Mouse (Mus musculus): ENCODE data around the gene Zfp978. TPM values are rescaled to one million over a fixed set of nuclear protein-coding genes. Genes with fewer than 3 reads are reported as not detected.
A peak's percentile ranks its signal among the peaks of the same experiment; 100 is the strongest.
"Not testable (repeated sequence)": the region's sequence is repeated elsewhere in the genome, so short reads cannot be mapped to it uniquely, and the experiment has no call there.

The Zfp978 gene
- polyA plus RNA-seq, 1 experiment from 2014 or later: 0.37 TPM

DNA sequence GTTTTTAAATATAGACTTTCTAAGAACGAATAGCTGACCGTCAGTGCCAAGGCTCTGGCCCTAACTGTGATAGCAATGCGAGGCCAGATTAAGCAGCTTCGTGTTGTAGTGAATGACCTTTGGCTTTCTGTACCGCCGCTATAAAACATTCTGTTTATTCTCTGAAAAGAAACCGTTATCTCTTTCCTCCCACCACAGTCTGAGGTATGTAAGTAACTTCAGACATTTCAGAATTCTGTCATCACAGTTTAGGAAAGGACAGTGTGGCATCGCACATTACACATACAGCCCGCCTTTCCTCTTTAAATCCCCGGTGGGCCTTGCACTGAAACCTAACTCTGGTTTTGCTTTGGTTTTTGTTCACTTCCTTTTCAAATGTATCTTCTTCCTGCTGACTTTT is 56.8 kb downstream of the Zfp978 start:
- WGBS: 59% methylated on average over 10 of the region's 10 CpGs
- H3K9me3 ChIP-seq (ENCODE audit: control insufficient read depth, low read length): peaks cover 37% of the 10 kb centered on the region
- H3K27ac ChIP-seq (ENCODE audit: low read depth, low read length): no peak overlapping the region
- ATAC-seq (replicated peaks; ENCODE audit: low FRiP score): no peak
- no peak for DNase-seq (ENCODE audit: low spot score)
- no peak overlapping the region for H3K4me2 ChIP-seq
- H3K27me3 ChIP-seq (replicated peaks; ENCODE audit: control insufficient read depth, insufficient read depth, low read length): no peaks in the 10 kb centered on the region
- no peaks in the 10 kb centered on the region for H3K36me3 ChIP-seq (ENCODE audit: control insufficient read depth, insufficient read depth, low read length)
- H3K4me3 ChIP-seq (ENCODE audit: low read depth, low read length): no peak overlapping the region
- no peaks in the 10 kb centered on the region for H3K4me1 ChIP-seq (replicated peaks; ENCODE audit: control insufficient read depth, insufficient read depth, low read length)
- H3K9ac ChIP-seq (ENCODE audit: low read depth, low read length): no peak overlapping the region

DNA sequence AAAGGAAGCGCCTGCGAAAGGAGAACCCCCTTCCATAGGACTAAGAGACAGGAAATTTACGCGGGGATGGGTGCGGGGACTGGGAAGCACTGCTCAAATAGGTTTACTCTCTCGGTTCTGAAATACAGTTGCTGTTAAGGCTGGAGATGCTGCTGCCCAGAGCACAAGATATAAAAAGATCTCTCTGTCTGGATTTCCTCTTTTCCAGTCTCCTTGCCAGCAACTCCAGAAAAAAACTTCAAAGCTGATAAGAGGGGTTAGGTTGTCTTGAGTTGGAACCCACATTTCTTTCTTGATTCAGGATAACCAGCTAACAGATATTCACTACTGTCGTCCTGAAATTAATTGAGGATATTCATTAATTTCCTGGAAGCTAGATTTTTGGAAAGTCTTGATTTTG is 57.2 kb downstream of the Zfp978 start:
- H3K4me3 ChIP-seq (ENCODE audit: low read depth, low read length); ATAC-seq (replicated peaks; ENCODE audit: low FRiP score); DNase-seq (ENCODE audit: low spot score); H3K4me2 ChIP-seq; H3K36me3 ChIP-seq (ENCODE audit: control insufficient read depth, insufficient read depth, low read length); H3K4me1 ChIP-seq (replicated peaks; ENCODE audit: control insufficient read depth, insufficient read depth, low read length); H3K9ac ChIP-seq (ENCODE audit: low read depth, low read length); H3K27ac ChIP-seq (ENCODE audit: low read depth, low read length); H3K27me3 ChIP-seq (replicated peaks; ENCODE audit: control insufficient read depth, insufficient read depth, low read length): not testable (repeated sequence)
- WGBS: 54% methylated on average over 7 of the region's 7 CpGs
- H3K9me3 ChIP-seq (ENCODE audit: control insufficient read depth, low read length): peaks cover 41% of the 10 kb centered on the region

DNA sequence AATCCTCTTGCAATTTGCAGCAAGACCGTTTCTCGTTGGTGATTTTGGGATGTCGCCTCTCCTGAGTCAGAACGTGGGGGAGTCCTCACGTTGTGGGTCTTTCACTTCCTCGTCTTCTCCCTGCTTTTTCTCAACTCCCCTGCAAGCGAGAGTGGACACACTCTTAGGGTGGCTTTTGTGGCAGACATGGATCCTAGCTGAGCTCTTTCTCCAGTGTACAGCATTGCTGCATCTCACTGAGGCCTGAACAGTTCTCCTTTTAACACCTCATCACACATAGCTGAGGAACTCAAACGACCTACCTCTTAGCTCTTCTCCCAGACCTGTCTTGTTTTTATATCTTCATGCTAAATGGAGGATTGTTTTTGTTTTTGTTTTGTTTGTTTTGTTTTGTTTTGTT is 58.1 kb downstream of the Zfp978 start:
- not testable (repeated sequence) for H3K27me3 ChIP-seq (replicated peaks; ENCODE audit: control insufficient read depth, insufficient read depth, low read length); H3K9ac ChIP-seq (ENCODE audit: low read depth, low read length); ATAC-seq (replicated peaks; ENCODE audit: low FRiP score); DNase-seq (ENCODE audit: low spot score); H3K27ac ChIP-seq (ENCODE audit: low read depth, low read length); H3K4me1 ChIP-seq (replicated peaks; ENCODE audit: control insufficient read depth, insufficient read depth, low read length); H3K36me3 ChIP-seq (ENCODE audit: control insufficient read depth, insufficient read depth, low read length); H3K4me3 ChIP-seq (ENCODE audit: low read depth, low read length); H3K4me2 ChIP-seq
- peaks cover 45% of the 10 kb centered on the region for H3K9me3 ChIP-seq (ENCODE audit: control insufficient read depth, low read length)
- 80% methylated on average over 8 of the region's 8 CpGs for WGBS

DNA sequence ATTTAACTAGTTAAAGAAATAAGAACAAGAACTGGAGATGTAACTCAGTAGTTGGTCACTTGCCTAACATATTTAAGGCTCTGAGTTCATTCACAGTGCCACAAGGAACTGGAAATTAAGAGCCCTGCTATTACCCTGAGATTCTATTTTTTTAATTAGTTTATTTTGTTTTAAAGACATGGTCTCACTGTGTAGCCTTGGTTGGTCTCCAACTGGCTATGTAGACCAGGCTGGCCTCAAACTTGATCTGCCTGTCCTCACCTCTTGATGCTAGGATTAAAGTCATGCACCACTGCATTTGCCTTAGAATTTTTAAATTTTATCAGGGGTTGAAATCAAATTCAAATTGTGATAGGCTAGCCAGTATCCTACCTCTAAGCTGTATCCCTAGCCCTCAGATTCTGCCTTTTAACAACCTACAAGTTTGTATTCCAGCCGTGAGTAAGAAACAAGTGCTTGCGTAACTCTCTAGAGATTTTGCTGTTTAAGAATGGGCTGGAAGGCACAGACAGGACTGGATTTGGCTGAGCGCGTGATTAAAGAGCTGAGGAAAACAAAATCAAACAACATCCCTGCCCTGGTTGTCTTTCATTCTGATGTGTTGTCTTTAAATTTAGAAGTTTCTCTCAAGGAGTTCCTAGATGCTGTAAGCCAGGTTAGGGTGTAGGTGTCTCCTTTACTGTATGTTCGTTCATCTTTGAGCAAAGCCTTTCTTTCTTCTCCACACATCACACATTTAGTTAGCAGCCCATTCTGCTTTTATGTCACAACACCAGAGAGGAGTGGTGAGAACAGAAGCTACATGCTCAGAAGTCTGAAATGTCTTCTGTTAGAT is 58.9 kb downstream of the Zfp978 start:
- not testable (repeated sequence) for H3K4me1 ChIP-seq (replicated peaks; ENCODE audit: control insufficient read depth, insufficient read depth, low read length); DNase-seq (ENCODE audit: low spot score); H3K27ac ChIP-seq (ENCODE audit: low read depth, low read length); H3K4me2 ChIP-seq; H3K9ac ChIP-seq (ENCODE audit: low read depth, low read length); H3K36me3 ChIP-seq (ENCODE audit: control insufficient read depth, insufficient read depth, low read length); H3K4me3 ChIP-seq (ENCODE audit: low read depth, low read length); H3K27me3 ChIP-seq (replicated peaks; ENCODE audit: control insufficient read depth, insufficient read depth, low read length)
- peak; percentile 16; the same call in 1 of the 2 replicates for ATAC-seq (replicated peaks; ENCODE audit: low FRiP score)
- H3K9me3 ChIP-seq (ENCODE audit: control insufficient read depth, low read length): peaks cover 45% of the 10 kb centered on the region
- 78% methylated on average over 5 of the region's 5 CpGs for WGBS

DNA sequence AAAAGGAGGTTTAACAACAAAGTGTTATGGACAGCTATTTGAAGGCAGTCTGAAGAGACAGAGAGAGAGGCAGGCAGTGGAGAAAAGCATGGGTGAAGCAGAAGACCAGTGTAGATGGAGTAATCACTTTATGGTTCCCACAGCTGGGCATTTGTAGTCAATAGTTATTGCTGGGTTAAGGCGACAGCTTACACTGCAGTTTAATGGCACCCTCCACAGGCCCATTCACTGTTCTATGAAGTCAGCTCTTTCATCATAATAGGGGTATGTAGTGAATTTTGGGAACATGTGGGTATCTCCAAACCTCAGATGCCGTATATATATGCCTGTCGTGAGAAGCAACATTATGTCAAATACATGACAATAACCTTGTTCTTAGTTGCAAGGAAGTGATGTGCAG is 59.7 kb downstream of the Zfp978 start:
- Histone ChIP-seq H3K9ac (ENCODE audit: low read depth, low read length) (no peak overlapping the region), H3K4me3 (ENCODE audit: low read depth, low read length) (no peak overlapping the region), H3K27ac (ENCODE audit: low read depth, low read length) (no peak overlapping the region), H3K27me3 (replicated peaks; ENCODE audit: control insufficient read depth, insufficient read depth, low read length) (no peaks in the 10 kb centered on the region), H3K4me1 (replicated peaks; ENCODE audit: control insufficient read depth, insufficient read depth, low read length) (no peaks in the 10 kb centered on the region), H3K36me3 (ENCODE audit: control insufficient read depth, insufficient read depth, low read length) (no peaks in the 10 kb centered on the region), H3K4me2 (no peak overlapping the region), H3K9me3 (ENCODE audit: control insufficient read depth, low read length) (peaks cover 49% of the 10 kb centered on the region)
- ATAC-seq (replicated peaks; ENCODE audit: low FRiP score): no peak
- DNase-seq (ENCODE audit: low spot score): no peak
- 62% methylated on average over 3 of the region's 3 CpGs for WGBS

DNA sequence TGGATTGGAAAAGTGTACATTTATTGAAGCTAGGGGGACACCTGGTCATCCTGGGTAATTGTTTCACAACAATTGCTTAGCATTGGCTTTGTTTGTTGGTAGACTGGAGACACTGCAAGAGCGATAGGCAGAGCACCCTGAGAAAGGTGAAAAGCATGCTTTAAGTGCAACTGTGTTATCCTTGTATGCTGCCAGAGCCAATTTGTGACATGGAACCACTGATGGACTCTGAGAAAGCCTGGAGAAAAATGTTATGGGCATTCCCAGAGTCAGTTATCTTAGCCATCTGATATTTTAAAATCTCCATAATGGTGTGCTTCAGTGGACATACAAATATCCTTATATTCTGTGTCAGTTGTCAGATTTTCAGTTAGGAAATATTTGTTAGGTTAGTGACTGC is 60.2 kb downstream of the Zfp978 start:
- WGBS: 25% methylated on average over 1 of the region's 1 CpGs
- not testable (repeated sequence) for ATAC-seq (replicated peaks; ENCODE audit: low FRiP score); H3K36me3 ChIP-seq (ENCODE audit: control insufficient read depth, insufficient read depth, low read length); H3K9ac ChIP-seq (ENCODE audit: low read depth, low read length); H3K4me1 ChIP-seq (replicated peaks; ENCODE audit: control insufficient read depth, insufficient read depth, low read length); DNase-seq (ENCODE audit: low spot score); H3K4me2 ChIP-seq; H3K27me3 ChIP-seq (replicated peaks; ENCODE audit: control insufficient read depth, insufficient read depth, low read length); H3K4me3 ChIP-seq (ENCODE audit: low read depth, low read length); H3K27ac ChIP-seq (ENCODE audit: low read depth, low read length)
- peaks cover 47% of the 10 kb centered on the region for H3K9me3 ChIP-seq (ENCODE audit: control insufficient read depth, low read length)

DNA sequence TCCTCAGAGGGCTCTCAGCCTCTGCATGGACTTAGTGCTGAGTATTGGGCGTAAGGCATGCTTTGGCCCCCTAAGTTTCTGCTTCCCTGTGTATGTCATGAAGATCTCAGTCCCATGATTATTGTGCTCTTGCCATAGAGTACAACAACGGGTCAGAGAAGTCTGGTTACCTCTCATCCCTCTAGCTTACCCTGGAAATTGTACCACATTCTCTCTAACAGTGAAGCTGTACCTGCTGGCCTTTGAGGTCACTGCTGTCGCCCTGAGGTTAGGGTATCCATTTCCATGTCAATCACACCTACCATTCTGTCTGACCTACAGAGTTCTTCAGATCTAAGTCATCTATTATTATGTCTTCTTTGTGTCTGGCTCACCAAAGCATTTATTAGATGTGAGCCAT is 62.0 kb downstream of the Zfp978 start:
- Histone ChIP-seq H3K4me1 (replicated peaks; ENCODE audit: control insufficient read depth, insufficient read depth, low read length) (no peaks in the 10 kb centered on the region), H3K4me3 (ENCODE audit: low read depth, low read length) (no peak overlapping the region), H3K9me3 (ENCODE audit: control insufficient read depth, low read length) (peaks cover 33% of the 10 kb centered on the region), H3K4me2 (no peak overlapping the region), H3K36me3 (ENCODE audit: control insufficient read depth, insufficient read depth, low read length) (no peaks in the 10 kb centered on the region), H3K27me3 (replicated peaks; ENCODE audit: control insufficient read depth, insufficient read depth, low read length) (no peaks in the 10 kb centered on the region), H3K27ac (ENCODE audit: low read depth, low read length) (no peak overlapping the region), H3K9ac (ENCODE audit: low read depth, low read length) (no peak overlapping the region)
- 38% methylated on average over 3 of the region's 3 CpGs for WGBS
- DNase-seq (ENCODE audit: low spot score) (no peak), ATAC-seq (replicated peaks; ENCODE audit: low FRiP score) (peak; percentile 17)

DNA sequence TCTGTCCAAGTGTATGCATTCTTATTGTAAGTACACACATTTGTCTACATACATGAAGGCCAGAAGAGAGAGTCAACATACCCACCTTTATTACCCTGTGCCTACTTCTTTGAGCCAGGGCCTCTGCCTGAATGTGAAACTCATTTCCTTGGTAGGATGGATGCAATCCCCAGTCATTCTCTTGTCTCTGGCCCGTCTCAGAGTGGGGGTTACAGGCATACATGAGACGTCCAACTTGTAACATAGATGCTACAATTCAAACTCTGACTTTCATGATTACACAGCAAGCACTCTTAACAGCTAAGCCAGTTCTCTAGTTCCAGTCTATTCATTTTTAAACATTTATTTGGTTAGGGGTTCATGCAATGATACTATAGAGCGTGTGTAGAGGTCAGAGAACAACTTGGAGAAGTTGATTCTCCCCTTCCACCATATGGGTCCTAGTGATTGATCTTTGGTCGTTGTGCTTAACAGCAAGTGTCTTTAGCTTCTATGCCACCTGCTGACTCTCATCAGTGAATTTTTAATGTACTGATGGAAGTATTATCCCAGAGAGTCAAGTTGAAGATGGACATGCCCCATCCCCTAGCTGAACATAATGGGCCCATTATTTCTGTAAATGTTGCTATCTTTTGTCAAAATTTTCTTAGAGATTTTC is 62.7 kb downstream of the Zfp978 start:
- no peak overlapping the region for H3K9ac ChIP-seq (ENCODE audit: low read depth, low read length)
- H3K4me1 ChIP-seq (replicated peaks; ENCODE audit: control insufficient read depth, insufficient read depth, low read length): no peaks in the 10 kb centered on the region
- no peaks in the 10 kb centered on the region for H3K36me3 ChIP-seq (ENCODE audit: control insufficient read depth, insufficient read depth, low read length)
- DNase-seq (ENCODE audit: low spot score) (no peak), ATAC-seq (replicated peaks; ENCODE audit: low FRiP score) (0 out of 2 replicates have a peak, but pooled peaks have one; percentile 1)
- no peak overlapping the region for H3K4me3 ChIP-seq (ENCODE audit: low read depth, low read length)
- no peak overlapping the region for H3K27ac ChIP-seq (ENCODE audit: low read depth, low read length)
- no peak overlapping the region for H3K4me2 ChIP-seq
- WGBS: 55% methylated on average over 4 of the region's 4 CpGs
- no peaks in the 10 kb centered on the region for H3K27me3 ChIP-seq (replicated peaks; ENCODE audit: control insufficient read depth, insufficient read depth, low read length)
- peaks cover 31% of the 10 kb centered on the region for H3K9me3 ChIP-seq (ENCODE audit: control insufficient read depth, low read length)

DNA sequence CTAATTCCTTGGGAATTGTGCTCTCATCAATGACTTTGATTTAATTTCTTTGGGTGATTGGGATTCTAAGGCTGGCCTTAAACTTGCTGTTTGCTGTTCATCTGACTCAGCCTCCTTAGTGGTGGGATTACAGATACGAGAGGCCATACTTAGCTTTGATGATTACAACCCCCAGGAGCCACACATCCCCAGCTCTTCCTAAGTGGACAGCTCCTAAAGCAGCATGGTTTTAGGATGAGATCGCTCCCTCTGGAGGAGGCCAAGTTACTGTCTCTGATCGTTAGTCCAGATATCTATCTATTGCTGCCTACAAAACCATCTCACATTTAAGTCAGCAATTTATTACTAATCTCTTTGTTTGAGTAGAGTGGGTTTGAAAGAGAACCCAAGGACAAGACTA is 63.3 kb downstream of the Zfp978 start:
- H3K9me3 ChIP-seq (ENCODE audit: control insufficient read depth, low read length): peaks cover 31% of the 10 kb centered on the region
- H3K4me2 ChIP-seq; H3K4me1 ChIP-seq (replicated peaks; ENCODE audit: control insufficient read depth, insufficient read depth, low read length); H3K36me3 ChIP-seq (ENCODE audit: control insufficient read depth, insufficient read depth, low read length); H3K27ac ChIP-seq (ENCODE audit: low read depth, low read length); DNase-seq (ENCODE audit: low spot score); H3K27me3 ChIP-seq (replicated peaks; ENCODE audit: control insufficient read depth, insufficient read depth, low read length); H3K4me3 ChIP-seq (ENCODE audit: low read depth, low read length); H3K9ac ChIP-seq (ENCODE audit: low read depth, low read length); ATAC-seq (replicated peaks; ENCODE audit: low FRiP score): not testable (repeated sequence)
- WGBS: 46% methylated on average over 3 of the region's 3 CpGs

All from liver, embryonic 11.5 days (tissue).